Mouse (Mus musculus): ENCODE measurements at regions not wholly inside any gene's neighbourhood (a gene's known extent, or its start where the extent isn't known, plus 50 kb on each side); places are given as distances from the start of the nearest gene placed in this dataset.
A peak's percentile ranks its signal among the peaks of the same experiment; 100 is the strongest.

DNA sequence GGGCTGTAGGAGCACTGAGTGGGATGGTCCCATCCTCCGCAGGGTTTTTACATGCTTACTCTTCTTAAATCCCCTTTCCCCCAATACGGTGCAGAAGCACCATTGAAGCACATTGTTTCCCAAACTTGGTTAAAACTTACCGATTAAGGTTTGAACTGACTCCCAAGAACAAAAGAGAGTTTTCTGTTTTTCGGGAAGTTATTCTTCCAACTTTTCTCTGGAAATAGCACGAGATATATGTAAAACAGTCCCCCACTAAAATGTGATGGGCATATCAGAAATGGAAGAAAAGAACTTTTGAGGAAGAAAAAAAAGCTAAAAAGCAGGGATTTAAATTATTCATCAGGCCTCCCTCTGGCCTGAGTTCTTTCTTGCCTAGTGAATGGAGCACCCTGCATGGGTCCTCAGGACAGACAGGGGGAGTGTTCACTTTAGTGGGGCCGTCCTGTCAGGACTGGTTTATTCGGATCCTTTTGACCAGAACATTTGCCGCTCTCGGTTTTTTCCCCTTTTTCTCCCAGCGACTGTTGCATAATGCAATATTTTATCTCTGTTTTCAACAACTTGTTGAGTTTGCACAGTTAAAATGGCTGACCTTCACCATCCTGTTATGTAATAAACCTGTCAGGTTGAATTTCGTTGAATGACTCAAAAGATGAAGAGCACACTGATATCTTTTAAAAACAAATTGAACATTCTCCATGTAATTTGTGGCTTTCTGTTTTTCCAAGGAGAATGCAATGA lies 187.4 kb upstream of the Dnajc24 start:
- no peak overlapping the region for H3K27ac ChIP-seq (replicated peaks)
- no peaks in the 10 kb centered on the region for H3K36me3 ChIP-seq
- peaks cover 25% of the 10 kb centered on the region for H3K4me1 ChIP-seq
- no peak overlapping the region for H3K4me3 ChIP-seq
- H3K4me2 ChIP-seq (replicated peaks) = no peak overlapping the region
- WGBS = 11% methylated on average over 11 of the region's 11 CpGs
- no peak overlapping the region for H3K9ac ChIP-seq (replicated peaks)
- no peaks in the 10 kb centered on the region for H3K9me3 ChIP-seq
- ATAC-seq (replicated peaks) = no peak
- 0 out of 2 replicates have a peak, but pooled peaks cover 5% of the 10 kb centered on the region for H3K27me3 ChIP-seq

DNA sequence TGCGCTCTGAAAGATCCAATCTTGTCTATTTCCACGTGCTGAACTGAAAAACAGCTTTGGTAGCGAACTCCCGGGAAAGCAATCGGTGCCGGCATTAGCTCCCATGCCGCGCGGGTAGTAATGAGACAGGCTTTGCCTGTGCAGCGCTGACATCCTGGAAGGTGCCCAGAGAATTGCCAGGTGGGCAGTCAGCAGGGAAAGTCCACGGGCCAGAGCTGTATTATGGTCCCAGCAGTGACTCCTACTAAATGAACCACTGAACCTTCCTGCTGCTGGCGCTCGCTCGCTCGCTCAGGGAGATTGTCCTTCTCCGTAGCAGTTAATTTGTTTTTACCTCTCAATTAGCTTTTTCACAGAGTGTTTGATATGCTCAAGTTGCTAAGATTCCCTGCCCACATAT lies 180.3 kb upstream of the Dnajc24 start:
- Histone ChIP-seq H3K9me3 (no peaks in the 10 kb centered on the region), H3K27ac (replicated peaks) (no peak overlapping the region), H3K4me2 (replicated peaks) (no peak overlapping the region), H3K9ac (replicated peaks) (no peak overlapping the region), H3K27me3 (no peaks in the 10 kb centered on the region), H3K36me3 (no peaks in the 10 kb centered on the region), H3K4me1 (no peaks in the 10 kb centered on the region), H3K4me3 (no peak overlapping the region)
- WGBS = 62% methylated on average over 16 of the region's 16 CpGs
- ATAC-seq (replicated peaks) = no peak

GRCm38 (mm10) chr2:106182051-106182450 lies 178.7 kb upstream of the Dnajc24 start:
- H3K4me2 ChIP-seq (replicated peaks) = no peak overlapping the region; the same call in 1 of the 2 replicates
- no peaks in the 10 kb centered on the region for H3K9me3 ChIP-seq
- no peaks in the 10 kb centered on the region for H3K27me3 ChIP-seq
- no peak for ATAC-seq (replicated peaks)
- H3K36me3 ChIP-seq = no peaks in the 10 kb centered on the region
- 20% methylated on average over 9 of the region's 10 CpGs for WGBS
- H3K9ac ChIP-seq (replicated peaks) = no peak overlapping the region
- no peak overlapping the region for H3K4me3 ChIP-seq
- no peaks in the 10 kb centered on the region for H3K4me1 ChIP-seq
- H3K27ac ChIP-seq (replicated peaks) = no peak overlapping the region

DNA sequence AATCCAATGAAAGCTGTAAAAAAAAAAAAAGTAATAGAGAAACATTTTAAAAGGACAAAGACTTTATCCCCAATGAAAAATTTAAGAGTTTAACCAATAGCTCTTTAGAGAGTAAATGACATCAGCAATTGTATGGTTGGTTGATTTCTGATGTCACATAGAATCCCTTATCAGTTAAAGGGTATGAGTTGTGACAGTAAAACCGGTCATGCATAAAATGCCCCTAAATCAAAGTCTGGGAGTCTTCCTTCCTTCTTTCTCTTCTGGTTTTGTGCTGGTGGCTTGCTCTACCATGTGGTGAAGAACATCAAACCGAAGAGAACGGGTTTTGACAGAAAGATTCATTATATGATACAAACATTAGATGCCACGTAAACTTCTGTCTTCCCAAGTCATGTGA lies 159.3 kb upstream of the Dnajc24 start:
- 85% methylated on average over 4 of the region's 4 CpGs for WGBS
- Histone ChIP-seq H3K4me1 (no peaks in the 10 kb centered on the region), H3K4me2 (replicated peaks) (no peak overlapping the region), H3K9me3 (no peaks in the 10 kb centered on the region), H3K27ac (replicated peaks) (no peak overlapping the region), H3K27me3 (no peaks in the 10 kb centered on the region), H3K4me3 (no peak overlapping the region), H3K9ac (replicated peaks) (no peak overlapping the region), H3K36me3 (no peaks in the 10 kb centered on the region)
- no peak for ATAC-seq (replicated peaks)

GRCm38 (mm10) chr2:106161877-106162276 lies 158.5 kb upstream of the Dnajc24 start:
- no peak overlapping the region for H3K4me3 ChIP-seq
- no peak overlapping the region for H3K27ac ChIP-seq (replicated peaks)
- H3K36me3 ChIP-seq = no peaks in the 10 kb centered on the region
- no peak overlapping the region for H3K4me2 ChIP-seq (replicated peaks)
- H3K27me3 ChIP-seq = no peaks in the 10 kb centered on the region
- no peaks in the 10 kb centered on the region for H3K9me3 ChIP-seq
- ATAC-seq (replicated peaks) = no peak
- no peaks in the 10 kb centered on the region for H3K4me1 ChIP-seq
- WGBS = 29% methylated on average over 5 of the region's 5 CpGs
- H3K9ac ChIP-seq (replicated peaks) = no peak overlapping the region

- no peaks in the 10 kb centered on the region for H3K4me1 ChIP-seq
- no peak overlapping the region for H3K4me2 ChIP-seq (replicated peaks)
- H3K4me3 ChIP-seq = no peak overlapping the region
- no peak for ATAC-seq (replicated peaks)
- H3K36me3 ChIP-seq = no peaks in the 10 kb centered on the region
- H3K9me3 ChIP-seq = no peaks in the 10 kb centered on the region
- 35% methylated on average over 3 of the region's 3 CpGs for WGBS
- H3K27me3 ChIP-seq = no peaks in the 10 kb centered on the region
- H3K27ac ChIP-seq (replicated peaks) = no peak overlapping the region
- H3K9ac ChIP-seq (replicated peaks) = no peak overlapping the region
Observed at GRCm38 (mm10) chr2:106149701-106150100, 146.4 kb upstream of the Dnajc24 start.

GRCm38 (mm10) chr2:106140931-106141330 lies 137.6 kb upstream of the Dnajc24 start:
- no peak for ATAC-seq (replicated peaks)
- H3K9me3 ChIP-seq = no peaks in the 10 kb centered on the region
- WGBS = 90% methylated on average over 5 of the region's 5 CpGs
- no peak overlapping the region for H3K4me2 ChIP-seq (replicated peaks)
- no peak overlapping the region for H3K27ac ChIP-seq (replicated peaks)
- no peaks in the 10 kb centered on the region for H3K36me3 ChIP-seq
- no peak overlapping the region for H3K4me3 ChIP-seq
- no peaks in the 10 kb centered on the region for H3K4me1 ChIP-seq
- no peak overlapping the region for H3K9ac ChIP-seq (replicated peaks)
- no peaks in the 10 kb centered on the region for H3K27me3 ChIP-seq

DNA sequence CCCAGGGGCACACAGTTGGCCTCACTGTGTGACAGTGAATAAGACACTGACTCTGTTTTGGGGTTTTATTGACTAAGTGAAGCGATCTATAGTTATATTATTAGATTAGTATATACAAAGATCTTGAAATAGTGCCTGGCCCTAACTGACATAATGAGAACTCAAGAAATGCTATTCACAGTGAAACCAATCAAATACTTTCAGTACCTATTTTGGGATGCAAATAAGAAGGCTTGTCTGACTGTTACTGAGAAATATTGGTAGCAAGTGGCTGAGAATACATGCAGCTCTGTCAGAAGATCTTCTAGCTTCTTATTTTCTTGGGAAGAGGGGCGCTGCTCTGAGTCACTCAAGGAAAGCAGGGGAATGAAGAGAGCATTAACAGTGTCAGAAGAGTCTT lies 97.7 kb upstream of the Dnajc24 start:
- no peaks in the 10 kb centered on the region for H3K36me3 ChIP-seq
- no peak overlapping the region for H3K27ac ChIP-seq (replicated peaks)
- no peak for ATAC-seq (replicated peaks)
- no peaks in the 10 kb centered on the region for H3K4me1 ChIP-seq
- H3K4me3 ChIP-seq = no peak overlapping the region
- H3K4me2 ChIP-seq (replicated peaks) = no peak overlapping the region
- no peaks in the 10 kb centered on the region for H3K9me3 ChIP-seq
- H3K27me3 ChIP-seq = no peaks in the 10 kb centered on the region
- WGBS = 89% methylated on average over 2 of the region's 2 CpGs
- H3K9ac ChIP-seq (replicated peaks) = no peak overlapping the region

DNA sequence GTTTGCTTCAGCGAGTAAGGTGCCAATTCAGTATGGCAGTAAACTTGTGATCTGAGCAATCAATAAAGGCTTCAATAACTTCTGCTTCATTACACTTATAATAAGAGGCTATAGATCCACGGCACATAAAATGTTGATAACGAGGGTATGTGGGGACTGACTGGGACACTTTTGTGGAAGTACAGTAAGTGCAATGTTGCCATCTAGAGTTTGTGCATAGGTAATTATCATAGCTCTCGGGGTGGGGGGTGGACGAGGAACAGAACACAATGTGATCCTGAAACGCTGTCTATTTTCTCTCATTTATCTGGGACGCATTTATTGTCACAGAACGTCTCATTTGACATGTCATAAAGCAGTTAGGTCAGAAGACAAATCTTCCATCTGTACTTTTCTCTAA lies 82.8 kb upstream of the Dnajc24 start:
- ATAC-seq (replicated peaks) = no peak
- 19% methylated on average over 8 of the region's 8 CpGs for WGBS
- Histone ChIP-seq H3K9me3 (no peaks in the 10 kb centered on the region), H3K4me2 (replicated peaks) (no peak overlapping the region), H3K36me3 (no peaks in the 10 kb centered on the region), H3K9ac (replicated peaks) (no peak overlapping the region), H3K4me3 (no peak overlapping the region), H3K4me1 (peaks cover 24% of the 10 kb centered on the region), H3K27me3 (peaks cover 16% of the 10 kb centered on the region), H3K27ac (replicated peaks) (no peak overlapping the region)

DNA sequence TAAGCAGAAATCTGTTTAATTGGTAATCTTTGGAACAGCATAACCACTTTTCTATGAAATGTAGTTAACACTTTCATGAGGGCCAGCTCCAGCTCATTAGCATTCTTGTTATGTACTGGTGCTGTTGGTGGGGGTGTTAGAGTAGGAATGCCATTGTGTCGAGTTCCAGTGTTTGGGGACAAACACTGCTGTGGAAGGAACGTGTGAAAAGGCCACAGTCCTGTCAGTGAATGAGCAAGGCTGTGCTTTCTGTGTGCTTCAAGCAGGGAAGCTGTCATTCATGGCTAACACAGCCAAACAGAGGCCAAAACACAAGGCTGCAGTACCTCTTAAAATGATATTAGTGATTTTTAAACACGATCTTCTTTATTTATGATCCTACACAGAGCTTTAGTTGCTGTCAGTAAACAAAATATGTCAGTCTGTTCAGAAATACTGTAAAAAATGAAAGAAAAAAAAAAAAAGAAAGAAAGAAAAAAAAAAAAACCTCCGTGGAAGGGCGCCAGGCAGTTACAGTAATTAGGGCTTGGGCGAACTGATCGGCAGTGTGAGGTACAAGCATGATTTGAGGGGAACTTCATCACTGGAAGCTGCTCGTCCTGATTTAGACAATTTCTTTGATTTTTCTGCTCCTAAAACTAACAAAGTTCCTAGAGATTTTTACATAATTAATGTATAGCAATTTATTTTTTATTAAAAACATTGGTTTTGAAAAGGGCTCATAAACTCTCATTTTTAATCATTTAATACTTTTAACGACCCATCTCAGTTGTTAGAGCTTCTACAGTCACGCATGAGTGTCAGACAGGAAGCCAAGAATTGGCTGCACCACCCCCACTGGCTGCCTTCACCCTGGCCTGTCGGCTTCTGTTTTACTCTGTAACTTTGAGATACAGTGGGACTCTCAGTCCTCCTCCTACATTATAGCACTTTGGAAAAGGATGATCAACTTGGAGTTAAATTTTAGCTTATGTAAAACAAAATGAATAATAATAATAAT lies 80.8 kb upstream of the Dnajc24 start:
- ATAC-seq (replicated peaks) = peak; percentile 96
- H3K27me3 ChIP-seq = peaks cover 25% of the 10 kb centered on the region
- no peak overlapping the region for H3K9ac ChIP-seq (replicated peaks)
- peak overlapping the region; percentile 17 for H3K4me2 ChIP-seq (replicated peaks)
- peaks cover 26% of the 10 kb centered on the region for H3K4me1 ChIP-seq
- no peaks in the 10 kb centered on the region for H3K36me3 ChIP-seq
- WGBS = 3% methylated on average over 11 of the region's 11 CpGs
- H3K9me3 ChIP-seq = no peaks in the 10 kb centered on the region
- no peak overlapping the region for H3K27ac ChIP-seq (replicated peaks)
- H3K4me3 ChIP-seq = no peak overlapping the region

DNA sequence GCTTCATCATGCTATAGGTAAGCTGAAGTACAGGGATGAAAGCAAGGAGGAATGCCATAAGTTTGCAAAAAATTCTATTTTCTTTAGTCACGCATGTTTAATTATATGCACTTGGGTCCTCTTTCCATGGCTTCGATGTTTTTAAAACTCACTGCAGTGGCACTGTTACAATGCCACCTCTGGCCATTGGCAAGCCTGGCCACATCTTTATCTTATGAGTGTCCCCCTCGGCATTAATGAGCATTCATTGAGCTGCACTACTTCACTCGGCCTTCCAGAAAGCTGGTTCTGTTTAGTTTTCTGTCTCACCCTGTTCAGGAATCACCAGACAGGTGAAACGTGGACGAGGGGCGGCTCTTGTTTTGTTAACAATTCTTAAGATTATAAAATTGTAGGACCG lies 79.7 kb upstream of the Dnajc24 start:
- ATAC-seq (replicated peaks) = no peak
- H3K27ac ChIP-seq (replicated peaks) = no peak overlapping the region
- peaks cover 21% of the 10 kb centered on the region for H3K27me3 ChIP-seq
- no peaks in the 10 kb centered on the region for H3K9me3 ChIP-seq
- no peak overlapping the region for H3K4me2 ChIP-seq (replicated peaks)
- no peak overlapping the region for H3K9ac ChIP-seq (replicated peaks)
- H3K4me1 ChIP-seq = peaks cover 26% of the 10 kb centered on the region
- WGBS = 24% methylated on average over 8 of the region's 8 CpGs
- no peaks in the 10 kb centered on the region for H3K36me3 ChIP-seq
- no peak overlapping the region for H3K4me3 ChIP-seq

DNA sequence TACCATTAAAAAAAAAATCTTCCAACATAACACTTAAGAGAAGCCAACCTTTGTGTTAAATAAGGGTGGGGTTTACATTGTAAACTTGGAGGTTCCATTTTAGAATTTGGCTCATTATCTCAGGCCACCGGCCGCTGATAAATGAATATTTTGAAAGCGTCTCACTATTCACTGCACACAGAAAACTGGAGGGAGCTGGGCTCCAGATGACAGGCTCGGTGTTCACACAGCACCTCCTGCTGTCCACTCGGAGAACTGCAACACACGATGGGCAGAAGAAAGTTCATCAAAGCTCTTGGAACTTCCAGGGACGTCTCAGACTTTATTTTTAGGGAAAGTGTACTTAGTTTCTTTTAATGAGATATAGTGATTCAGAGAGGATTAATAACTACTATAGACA lies 78.6 kb upstream of the Dnajc24 start:
- Histone ChIP-seq H3K4me2 (replicated peaks) (no peak overlapping the region), H3K27me3 (peaks cover 21% of the 10 kb centered on the region), H3K27ac (replicated peaks) (no peak overlapping the region), H3K4me1 (peaks cover 26% of the 10 kb centered on the region), H3K4me3 (no peak overlapping the region), H3K9me3 (no peaks in the 10 kb centered on the region), H3K36me3 (no peaks in the 10 kb centered on the region), H3K9ac (replicated peaks) (no peak overlapping the region)
- WGBS = 0% methylated on average over 7 of the region's 7 CpGs
- ATAC-seq (replicated peaks) = peak; percentile 51; the same call in 1 of the 2 replicates

Data from forebrain, embryonic 15.5 days (tissue).